Mouse (Mus musculus) liver, embryonic 14.5 days (tissue): ENCODE results near the gene Sys1.

Experiments used
- CTCF ChIP-seq: IDR thresholded peaks from 2 replicates; pipeline ENCODE4 v1.5.1; 2016; ENCODE audit warnings: antibody characterized with exemption, low read depth, control low read depth
- EP300 ChIP-seq: IDR thresholded peaks from 2 replicates; pipeline ENCODE4 v1.6.1; 2016; ENCODE audit warnings: antibody characterized with exemption, low read depth

- TF ChIP-seq CTCF: peak; percentile 73
- no peak for TF ChIP-seq EP300
Observed at GRCm38 (mm10) chr2:164470254-164470653, 13.5 kb downstream of the Sys1 start.
